Mouse (Mus musculus) R1 (cell line): Measurements from ENCODE around the gene Kirrel3.

ENCODE experiments used
- DNase-seq: peaks from one replicate; pipeline ENCODE4 v3.0.0-alpha.2; 2018; ENCODE audit warnings: low read depth, low spot score

Gene Kirrel3

DNA sequence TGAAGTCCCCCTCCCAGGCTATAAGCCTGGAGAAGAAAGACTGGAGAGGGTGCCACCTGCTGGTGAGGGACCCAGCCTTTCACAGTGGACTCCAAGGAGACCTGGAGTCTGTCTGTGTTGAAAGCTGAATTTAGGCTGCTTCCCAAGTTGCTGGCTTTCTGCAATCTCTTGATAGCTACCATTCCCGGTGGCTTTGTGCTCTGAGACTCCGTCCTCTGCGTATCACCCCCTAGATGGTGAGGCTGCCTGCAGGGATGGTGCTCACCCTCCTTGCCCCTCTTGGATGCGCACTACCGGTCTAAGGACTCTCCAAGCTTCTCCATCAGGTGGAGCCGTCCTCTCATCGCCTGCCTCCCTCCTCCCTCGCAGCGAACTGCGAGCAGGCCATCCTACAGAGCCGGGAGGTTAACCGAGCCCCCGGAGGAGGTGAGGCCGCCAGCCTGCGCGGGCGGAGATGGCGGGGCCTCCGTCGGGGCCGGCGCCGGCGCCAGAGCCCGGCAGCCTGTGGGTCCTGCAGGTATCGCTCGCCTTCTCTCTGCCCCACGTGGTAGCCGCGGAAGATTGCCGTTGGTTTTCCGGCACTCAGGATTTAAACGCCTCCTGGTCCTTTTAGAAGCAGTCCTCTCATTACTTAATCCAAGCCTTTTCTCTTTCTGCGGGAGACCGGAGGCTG is at the start of gene Kirrel3:
Gene Kirrel3, plus strand, starts transcription at position 136 of the 673 bp plus-strand sequence.
- DNase-seq, result peak; percentile 61

DNA sequence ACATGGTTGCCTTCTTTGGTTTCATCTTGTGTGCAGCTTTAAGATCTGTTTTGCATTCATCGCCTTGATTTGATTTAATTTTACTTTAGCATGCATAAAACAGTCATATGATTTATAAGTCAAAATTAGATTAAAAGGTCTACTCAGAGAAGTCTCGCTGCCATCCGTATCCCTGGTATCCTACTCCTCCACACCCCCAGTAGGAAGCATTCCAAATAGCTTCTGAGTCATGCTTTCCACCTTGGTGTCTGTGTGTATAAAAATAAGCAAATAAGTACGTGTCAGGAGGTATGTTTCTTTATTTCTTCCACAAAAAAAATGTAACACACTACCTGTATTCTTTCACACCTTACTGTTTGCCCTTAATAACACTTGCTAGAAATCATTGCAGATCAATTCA is 45.0 kb upstream of the Kirrel3 start:
- no peak for DNase-seq

DNA sequence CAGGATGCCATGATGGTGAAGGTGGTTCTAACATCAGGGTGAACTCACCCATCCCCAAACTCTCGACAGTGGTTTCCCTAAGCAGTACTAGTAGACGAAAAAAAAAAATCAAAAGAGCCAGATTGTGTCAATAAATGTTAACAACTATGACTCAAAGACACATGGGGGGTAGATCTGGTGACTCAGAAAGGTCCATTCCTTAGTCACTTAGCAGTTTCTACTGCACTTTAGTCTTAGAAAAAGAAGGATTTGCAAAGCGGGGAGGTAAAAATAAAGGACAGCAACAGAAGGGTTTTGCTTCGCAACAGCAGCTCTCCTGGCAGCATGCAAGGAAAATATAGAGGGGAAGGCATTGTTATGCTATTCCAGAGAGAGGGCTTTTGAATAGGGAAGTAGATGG is 41.7 kb upstream of the Kirrel3 start:
- DNase-seq, result no peak

DNA sequence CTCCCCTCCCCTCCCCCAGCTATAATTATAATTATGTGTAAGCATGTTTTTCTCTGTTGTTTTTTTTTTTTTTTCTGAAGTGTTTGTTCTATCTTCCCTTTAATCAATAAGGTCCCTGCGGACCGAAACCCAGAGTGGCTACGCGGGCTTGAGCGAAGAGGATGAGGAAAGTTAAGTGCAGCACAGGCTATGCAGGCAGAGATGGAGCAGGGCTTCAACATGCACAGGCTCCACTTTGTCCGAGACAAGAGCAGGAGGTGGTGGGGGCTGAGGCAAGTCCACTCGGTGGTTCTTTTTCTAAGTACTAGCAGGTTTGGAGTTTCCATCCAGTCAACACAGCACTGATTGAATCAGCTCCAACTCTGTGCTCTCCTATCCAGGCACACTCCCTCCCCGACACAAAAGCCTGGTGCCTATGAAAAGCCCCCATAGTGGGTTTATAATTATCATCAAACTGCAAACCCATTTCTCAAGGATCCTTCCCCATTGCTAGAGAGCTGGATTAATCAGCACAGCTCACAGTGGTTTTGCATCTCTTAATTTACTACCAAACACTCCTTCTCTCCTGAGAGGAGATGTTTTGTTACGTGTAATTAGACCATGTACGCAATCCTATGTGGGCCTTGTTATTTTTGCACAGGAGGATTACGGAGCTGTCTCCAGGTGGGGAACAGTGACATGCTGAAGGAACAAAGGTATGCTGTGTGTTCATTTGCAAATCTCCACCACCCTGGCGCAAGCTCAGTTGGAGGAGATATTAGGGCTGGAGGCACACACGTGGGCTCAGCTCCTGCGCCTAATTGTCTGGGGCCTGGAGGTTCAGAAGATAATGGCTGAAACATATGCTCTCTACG is 39.0 kb upstream of the Kirrel3 start:
- DNase-seq, result peak; percentile 61

DNA sequence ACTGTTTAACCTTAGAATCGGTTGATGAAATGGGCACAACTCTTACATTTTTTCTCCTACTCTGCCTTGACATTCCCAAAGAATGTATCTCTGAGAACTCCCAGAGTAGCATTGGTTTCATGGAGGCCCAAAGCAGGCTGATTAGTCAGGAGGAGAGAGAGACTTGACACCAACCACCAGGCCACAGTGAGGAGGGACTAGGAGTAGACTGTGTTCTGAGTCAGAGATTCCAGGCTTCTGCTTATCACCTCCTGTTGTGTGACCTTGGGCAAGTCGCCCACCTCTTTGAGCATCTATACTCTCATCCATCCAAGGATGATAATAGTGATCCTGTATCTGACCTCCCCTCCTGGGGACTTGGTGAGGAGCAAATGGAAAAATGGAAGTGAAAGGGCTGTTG is 38.0 kb upstream of the Kirrel3 start:
- DNase-seq, result peak; percentile 6

DNA sequence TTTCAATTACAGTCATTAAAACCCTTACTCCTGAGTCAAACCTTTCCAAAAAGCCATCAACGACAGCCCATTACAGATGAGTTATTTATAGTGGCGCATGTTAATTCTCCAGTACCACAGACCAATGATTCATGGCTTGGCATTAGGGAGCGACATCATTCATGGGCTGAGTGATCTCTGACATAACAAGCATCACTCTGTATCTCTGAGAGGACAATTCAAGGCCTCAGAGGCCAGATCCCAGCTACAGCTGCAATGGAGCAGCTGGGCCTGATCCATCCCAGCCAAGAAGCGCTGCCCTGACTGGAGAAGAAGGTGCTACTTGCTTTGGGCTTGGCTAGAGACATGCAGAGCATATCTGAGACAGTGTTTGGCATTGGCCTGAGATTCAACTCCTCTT is 37.2 kb upstream of the Kirrel3 start:
- no peak for DNase-seq

DNA sequence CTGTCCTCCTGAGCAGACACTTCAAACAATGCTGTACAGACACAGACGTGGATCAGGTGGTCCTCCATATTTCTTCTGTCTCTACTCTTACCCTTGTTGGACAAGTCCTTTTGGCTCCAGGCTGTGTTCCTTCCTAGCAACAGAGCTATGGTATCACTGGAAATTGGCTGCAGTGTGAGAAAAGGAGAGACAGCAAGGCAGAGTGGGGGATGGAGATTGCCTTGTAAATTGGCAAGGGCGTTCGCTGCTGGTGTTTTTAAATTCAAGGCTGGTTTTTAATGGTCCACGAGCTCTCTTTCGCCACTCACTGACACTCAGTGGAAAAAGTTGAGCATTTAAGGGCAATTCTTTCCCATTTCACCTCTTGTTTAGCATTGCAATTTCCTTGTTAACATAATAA is 27.5 kb upstream of the Kirrel3 start:
- DNase-seq, result no peak

DNA sequence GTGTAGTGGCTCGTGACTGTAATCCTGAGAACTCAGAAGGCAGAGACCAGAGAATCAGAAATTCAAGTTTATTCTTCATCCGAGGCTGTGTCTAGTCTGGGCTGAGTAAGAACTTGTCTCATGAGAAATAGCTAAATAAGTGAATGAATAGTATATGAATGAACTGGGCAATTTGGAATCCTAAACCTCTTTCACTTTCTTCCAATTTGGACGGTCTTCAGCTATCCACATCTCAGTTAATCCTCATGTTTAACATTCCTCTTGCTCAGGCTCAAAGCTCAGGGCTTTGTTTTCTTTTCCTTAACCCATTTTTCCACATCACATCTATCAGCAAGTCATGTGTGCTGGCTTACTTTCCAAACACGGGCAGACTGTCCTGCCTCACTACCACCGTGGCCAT is 25.7 kb upstream of the Kirrel3 start:
- DNase-seq, result no peak

DNA sequence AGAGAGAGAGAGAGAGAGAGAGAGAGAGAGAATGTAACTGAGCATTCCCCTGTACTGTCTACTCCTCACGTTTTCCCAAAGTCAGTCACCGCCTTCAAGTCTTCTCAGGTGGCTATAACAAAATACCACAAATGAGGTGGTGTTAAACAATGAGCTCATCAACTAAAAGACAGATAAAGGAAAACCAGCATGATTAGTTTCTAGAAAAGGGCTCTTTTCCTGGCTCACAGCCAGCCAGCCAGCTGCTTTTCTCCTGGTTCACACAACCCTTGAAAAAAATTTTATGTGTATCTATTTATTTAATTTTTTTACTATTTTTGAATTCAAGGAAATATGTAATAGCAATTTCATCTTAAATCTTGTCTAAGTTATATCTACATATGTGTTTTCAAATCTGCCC is 22.0 kb upstream of the Kirrel3 start:
- DNase-seq, result no peak

DNA sequence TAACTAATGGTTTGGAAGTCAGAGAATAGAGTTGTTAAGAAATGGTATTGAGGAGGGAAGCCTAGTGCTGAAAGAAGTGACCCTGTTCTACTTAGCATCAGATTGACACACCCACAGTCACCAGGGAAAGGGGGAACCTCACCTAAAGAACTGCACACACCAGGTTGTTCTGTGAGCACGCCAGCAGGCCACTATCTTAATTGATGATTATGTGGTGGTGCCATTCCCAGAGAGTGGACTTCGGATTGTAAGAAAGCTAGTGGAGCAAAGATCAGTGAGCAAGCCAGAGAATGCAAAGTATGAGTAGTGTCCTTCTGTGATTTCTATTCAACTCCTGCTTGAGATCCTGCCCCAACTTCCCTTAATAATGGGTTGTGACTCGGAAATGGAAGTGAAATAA is 19.6 kb upstream of the Kirrel3 start:
- DNase-seq, result no peak

DNA sequence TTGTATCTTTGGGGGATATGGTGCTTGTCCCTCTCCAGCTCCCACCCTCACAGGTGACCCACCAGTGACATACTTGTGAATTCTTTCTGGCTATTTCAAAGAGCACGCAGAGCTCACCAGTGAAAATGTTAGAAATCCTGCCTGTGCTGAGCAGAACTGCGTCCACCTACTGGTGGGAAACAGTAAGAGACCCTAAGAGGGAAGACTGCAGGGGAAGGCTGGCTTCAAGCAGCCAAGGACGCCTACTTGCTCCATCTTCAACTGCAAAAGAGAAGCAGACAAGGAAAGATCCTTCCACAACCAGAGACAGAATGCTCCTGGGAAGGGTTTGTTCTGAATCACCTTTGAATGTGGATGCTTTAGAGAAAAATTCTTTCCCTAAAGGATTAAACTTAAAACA is 16.5 kb upstream of the Kirrel3 start:
- peak; percentile 23 for DNase-seq

DNA sequence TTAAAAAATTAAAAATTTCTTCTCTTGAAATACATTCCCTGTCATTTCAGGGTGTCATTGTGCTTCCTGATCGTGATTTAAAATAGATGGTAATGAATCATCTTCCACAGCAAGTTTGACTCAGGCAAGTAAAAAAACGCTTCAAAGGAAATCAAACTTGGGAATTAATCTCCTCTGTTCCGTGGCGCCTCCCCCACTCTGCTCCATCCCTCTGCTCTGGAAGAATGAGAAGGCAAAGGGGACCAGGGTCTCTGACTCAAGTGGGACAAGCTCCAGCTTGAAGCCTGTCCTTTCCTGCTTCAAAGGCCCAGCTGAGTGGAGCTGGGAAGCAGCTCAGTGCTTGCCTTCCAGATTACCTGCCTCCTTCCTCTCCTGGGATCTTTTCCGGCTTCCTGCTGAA is 9.5 kb upstream of the Kirrel3 start:
- no peak for DNase-seq

DNA sequence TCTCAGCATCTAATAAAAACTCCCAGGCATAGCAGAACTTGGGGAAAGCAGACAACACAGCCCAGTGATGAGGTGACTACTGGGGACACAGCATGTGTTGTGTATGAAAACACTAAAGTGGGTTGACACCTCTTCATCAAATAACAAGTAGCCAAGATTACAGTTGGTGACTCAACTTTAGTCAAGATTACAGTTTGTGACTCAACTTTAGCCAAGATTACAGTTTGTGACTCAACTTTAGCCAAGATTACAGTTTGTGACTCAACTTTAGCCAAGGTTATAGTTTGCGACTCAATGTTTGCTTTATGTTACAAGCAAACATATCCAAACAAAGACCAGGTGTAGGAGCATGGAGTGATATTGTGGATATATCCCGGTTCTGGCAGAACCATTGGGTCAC is 7.2 kb upstream of the Kirrel3 start:
- DNase-seq, result no peak

DNA sequence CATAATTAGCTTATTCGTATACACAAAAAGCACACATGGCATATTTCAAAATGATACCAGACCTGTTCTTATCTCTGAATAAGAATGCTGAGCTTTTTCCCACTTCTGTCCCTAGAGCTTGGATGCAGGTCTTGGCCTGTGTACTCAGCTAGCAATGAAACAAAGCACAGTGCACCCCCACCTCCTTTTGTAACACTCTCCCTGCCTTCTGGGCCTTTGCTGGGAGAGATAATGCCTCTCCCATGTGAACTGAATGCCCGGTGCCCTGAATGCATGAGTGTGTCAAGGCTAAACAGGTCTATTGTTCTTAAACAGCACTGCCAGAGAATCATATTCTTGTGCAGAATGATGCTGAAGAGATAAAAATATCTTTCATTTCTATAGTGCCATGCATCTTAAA is 2.5 kb upstream of the Kirrel3 start:
- no peak for DNase-seq

DNA sequence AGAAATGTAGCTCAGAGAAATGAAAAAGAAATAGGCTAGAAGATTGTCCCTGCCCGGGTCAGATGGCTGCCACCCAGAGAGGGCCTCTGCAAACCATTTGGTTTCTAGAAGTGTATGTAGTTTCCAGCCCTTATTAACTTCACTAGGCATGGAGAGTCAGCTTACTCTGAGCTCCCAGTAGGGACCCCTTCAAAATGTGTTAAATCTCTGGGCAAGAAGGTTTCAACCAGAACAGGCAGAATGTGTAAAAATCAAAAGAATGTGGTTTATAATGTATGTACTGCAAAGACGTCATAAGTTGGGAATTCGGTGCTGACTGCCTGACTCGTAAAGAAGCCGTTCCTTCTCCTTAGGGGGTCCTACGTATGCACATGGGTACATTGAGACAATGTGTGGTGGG is 1.0 kb upstream of the Kirrel3 start:
- peak; percentile 13 for DNase-seq

DNA sequence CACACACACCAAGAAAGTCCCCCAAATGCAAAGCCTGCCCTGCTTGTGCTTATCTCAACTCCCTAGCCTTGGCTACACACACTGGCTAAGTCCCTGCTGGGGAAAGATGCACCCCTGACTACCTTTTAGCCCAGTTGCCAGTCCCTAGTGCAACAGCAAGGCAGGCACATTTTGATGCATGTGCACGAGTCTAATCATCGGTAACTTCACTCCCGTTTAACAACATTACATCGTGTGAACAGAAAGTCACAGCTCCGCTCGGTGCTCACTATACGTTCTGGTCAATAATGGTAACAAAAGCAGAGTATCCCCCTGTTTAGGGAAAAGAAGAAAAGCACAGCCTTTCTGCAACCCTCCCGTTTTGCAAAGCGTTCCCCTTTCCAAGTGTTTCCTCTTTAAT is 2.6 kb downstream of the Kirrel3 start:
- no peak for DNase-seq

DNA sequence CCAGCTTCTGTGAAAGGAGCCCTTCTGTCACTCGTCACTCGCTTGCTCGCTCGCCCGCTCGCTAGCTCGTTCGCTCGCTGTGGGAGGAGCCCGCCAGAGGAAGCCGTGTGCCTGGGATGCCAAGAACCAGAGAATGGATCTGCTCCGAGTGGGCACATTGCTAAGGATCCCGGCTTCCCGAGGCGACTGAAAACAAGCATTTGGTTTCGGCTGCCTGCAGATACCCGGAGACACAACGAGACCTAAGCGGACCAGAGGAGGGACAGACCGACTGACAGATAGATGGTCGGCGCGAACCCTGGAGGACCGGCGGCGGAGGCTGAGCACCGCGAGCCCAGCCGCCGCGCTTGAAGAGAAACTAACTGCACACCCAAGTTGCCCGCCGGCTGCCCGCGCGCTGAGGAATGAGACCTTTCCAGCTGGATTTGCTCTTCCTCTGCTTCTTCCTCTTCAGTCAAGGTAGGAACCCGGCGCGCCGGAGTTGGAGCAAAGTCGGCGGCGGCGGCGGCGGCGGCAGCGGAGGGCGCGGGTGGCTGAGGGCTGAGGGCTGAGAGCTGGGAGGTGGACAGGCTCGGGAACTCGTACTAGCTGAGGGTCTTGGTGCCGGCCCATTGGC is 3.1 kb downstream of the Kirrel3 start:
- DNase-seq, result peak; percentile 62

DNA sequence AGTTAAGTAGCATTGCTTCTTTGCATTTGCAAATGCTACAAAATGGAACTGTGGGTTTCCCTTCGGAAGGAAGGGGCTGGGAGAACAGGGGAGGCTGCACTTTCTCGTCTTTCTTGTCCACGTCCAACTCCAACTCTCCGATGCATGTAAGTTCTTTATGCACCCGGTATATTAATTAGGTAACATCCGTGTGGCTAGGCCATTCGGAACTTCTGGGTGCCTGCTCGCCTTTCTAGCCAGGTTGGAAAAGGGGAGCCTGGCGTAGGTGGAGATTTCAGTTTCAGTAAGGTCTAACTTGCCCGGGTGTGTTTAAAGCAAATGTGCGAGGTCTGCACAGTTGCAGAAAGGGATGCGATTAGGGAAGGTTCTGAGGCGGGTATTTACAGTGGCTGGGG is 3.6 kb downstream of the Kirrel3 start:
- no peak for DNase-seq

DNA sequence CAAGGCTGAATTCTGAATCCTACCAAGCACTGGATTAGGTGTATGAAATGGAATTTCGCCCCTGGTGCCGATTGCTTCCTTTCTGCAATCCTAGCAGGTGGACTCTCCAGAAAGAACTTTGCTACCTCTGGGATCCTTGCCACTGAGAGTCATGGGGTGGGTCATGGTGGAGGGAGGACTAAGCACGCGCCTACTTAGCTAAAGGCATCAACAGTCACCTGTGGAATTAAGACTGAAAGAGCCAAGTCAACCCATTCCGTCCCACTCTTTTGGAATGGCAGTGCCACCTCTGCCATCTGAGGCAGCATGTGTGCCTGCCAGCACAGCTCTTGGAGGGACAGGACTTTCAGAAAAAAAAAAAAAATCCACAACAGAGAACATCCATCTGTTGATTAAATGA is 4.1 kb downstream of the Kirrel3 start:
- DNase-seq, result no peak

DNA sequence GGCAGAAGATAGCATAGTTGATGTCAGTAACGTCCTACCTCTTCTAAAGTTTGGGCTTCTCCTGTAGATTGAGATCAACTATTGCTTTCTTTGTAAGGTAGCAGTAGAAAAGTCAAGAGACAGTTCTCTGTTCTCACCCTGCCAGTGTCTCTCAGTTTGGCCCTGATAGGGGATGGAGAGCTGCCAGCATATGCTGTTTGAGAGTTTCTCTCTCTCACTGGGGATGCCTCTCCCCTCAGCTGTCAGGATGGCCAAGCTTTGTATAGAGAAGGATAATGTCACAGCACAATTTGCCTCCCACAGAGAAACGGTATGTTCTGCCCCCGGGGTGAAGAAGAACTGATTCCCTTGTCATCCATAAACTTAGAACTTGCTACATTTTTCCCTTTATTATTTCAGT is 6.4 kb downstream of the Kirrel3 start:
- DNase-seq, result no peak

DNA sequence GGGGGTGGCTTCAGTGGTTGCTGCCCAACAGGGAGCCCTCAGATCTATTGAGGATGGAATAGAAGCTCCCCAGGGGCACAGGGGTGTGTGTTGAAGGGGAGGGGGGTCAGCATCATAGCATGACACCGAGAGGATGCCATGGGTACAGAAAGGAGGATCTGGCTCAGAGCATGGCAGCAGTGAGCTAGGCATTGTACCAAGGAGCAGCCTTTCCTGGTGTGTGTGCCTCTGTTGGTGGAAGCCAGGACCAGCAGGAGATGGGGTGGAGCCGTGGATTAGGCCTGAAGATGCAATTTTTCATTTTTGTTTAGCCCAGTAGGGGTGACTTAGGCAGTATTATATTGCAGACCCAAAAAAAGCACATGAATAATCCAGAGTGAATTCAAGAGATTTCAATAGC is 7.9 kb downstream of the Kirrel3 start:
- no peak for DNase-seq

DNA sequence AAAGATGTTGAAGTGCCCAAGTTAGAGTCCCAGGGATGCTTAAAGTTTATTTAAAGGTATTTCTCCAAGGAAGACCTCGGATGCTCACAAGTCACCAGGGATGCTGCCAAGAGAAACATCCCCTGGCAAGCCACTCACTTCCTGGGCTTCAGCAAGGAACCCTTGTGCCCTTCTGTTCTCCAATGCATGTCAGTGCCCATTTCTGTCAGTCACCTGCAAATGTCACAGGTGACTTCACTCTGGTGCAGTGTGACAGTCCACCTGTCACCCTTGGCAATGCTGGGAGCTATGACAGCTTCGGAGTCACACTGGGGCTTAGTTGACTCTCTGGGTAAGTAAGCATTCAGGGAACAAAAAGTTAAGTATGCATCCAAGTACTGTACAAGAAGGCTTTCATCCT is 12.4 kb downstream of the Kirrel3 start:
- no peak for DNase-seq

DNA sequence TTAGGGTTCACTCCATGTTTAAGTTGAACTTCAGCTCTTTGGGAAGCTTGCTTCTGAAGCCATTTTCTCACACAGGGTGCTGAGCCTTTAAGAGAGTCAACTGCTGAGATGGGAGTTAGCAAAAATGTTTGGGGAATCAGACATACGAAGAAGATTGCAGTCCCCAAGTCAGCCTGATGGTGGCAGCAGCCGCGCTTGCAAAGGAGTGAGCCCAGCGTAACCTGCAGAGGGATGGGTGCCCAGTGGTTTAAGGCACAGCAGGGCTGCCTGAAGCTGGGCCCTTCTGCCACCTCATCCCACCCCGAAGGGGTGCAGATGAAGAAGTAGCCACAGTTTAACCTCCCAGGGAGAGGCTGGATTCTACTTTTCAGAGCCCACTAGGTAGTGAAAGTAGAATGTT is 13.0 kb downstream of the Kirrel3 start:
- DNase-seq, result peak; percentile 60
